Mouse (Mus musculus) cerebellum, adult 2 months (tissue): ENCODE measurements at regions not wholly inside any gene's neighbourhood (a gene's known extent, or its start where the extent isn't known, plus 50 kb on each side); places are given as distances from the start of the nearest gene placed in this dataset.

Experiments used
- CTCF ChIP-seq: fragments of 200-500 bp; IDR thresholded peaks from 2 replicates; pipeline ENCODE4 v1.5.1; 2011; ENCODE audit warnings: low read depth, mild to moderate bottlenecking, control low read depth, low read length, moderate library complexity, borderline replicate concordance; ENCODE audit not compliant: insufficient read depth
- POLR2A ChIP-seq: fragments of 200-500 bp; IDR thresholded peaks from 2 replicates; pipeline ENCODE4 v1.6.1; 2011; ENCODE audit warnings: low read length, control low read depth, borderline replicate concordance; ENCODE audit not compliant: insufficient read depth

GRCm38 (mm10) chr2:172642616-172643015 lies 93.2 kb downstream of the Tfap2c start:
- TF ChIP-seq CTCF: no peak
- no peak for TF ChIP-seq POLR2A
